Mouse (Mus musculus) liver, embryonic 16.5 days (tissue): Measurements from ENCODE around the gene Sh2d1a. TPM values are rescaled to one million over a fixed set of nuclear protein-coding genes. Genes with fewer than 3 reads are reported as not detected.

Experiments
- ATAC-seq: fragments of 200-750 bp; cut with Nextera tagmentation; 2 replicates; pipeline ENCODE4 v1.8.0; 2017; ENCODE audit warnings: low read depth, mild to moderate bottlenecking, moderate number of reproducible peaks, moderate library complexity
- H3K27ac ChIP-seq: fragments of 300-500 bp; sonication (generic); 2 replicates; pipeline ENCODE4 v1.5.1; 2014; ENCODE audit warnings: mild to moderate bottlenecking, low read length
- H3K27me3 ChIP-seq: fragments of 300-500 bp; sonication (generic); 2 replicates; pipeline ENCODE4 v1.6.1; 2014; ENCODE audit warnings: low read depth, low read length, mixed read lengths; ENCODE audit not compliant: control insufficient read depth, insufficient read depth
- H3K36me3 ChIP-seq: fragments of 300-500 bp; sonication (generic); 2 replicates; pipeline ENCODE4 v1.6.1; 2014; ENCODE audit warnings: mild to moderate bottlenecking; ENCODE audit not compliant: control insufficient read depth, insufficient read depth
- H3K4me1 ChIP-seq: fragments of 300-500 bp; sonication (generic); 2 replicates; pipeline ENCODE4 v1.6.1; 2014; ENCODE audit warnings: low read depth, low read length, mixed read lengths; ENCODE audit not compliant: control insufficient read depth
- H3K4me2 ChIP-seq: fragments of 300-500 bp; sonication (generic); 2 replicates; pipeline ENCODE4 v1.6.1; 2014; ENCODE audit warnings: low read depth, low read length, mixed read lengths
- H3K4me3 ChIP-seq: fragments of 300-500 bp; sonication (generic); 2 replicates; pipeline ENCODE4 v1.5.1; 2014; ENCODE audit warnings: low read depth, mild to moderate bottlenecking, low read length
- H3K9ac ChIP-seq: fragments of 300-500 bp; sonication (generic); 2 replicates; pipeline ENCODE4 v1.6.1; 2014; ENCODE audit warnings: low read depth, low read length
- H3K9me3 ChIP-seq: fragments of 300-500 bp; sonication (generic); replicated peaks from 2 replicates; pipeline ENCODE4 v1.6.1; 2016; ENCODE audit warnings: low read length; ENCODE audit not compliant: control insufficient read depth
- WGBS: fragments of 180-500 bp; shearing (Covaris S2); extraction: QIAGEN DNeasy Blood & Tissue Kit; methylation state at CpG from one replicate; pipeline ENCODE4 v1.1.7; 2014; ENCODE audit not compliant: insufficient replicate concordance; 5-methylcytosine and 5-hydroxymethylcytosine counted together
- polyA plus RNA-seq: library from polyadenylated mRNA; unstranded; fragments of >200 nt; fragmentation: Nextera tagmentation; extraction: Ambion mirVana; gene quantifications from 2 replicates; pipeline ENCODE4 v1.2.1, GENCODE M21; 2015

Sh2d1a gene
- polyA plus RNA-seq, 1 experiment from 2014 or later: not detected

GRCm38 (mm10) chrX:42530703-42531102, 28.4 kb downstream of the Sh2d1a start:
- Histone ChIP-seq H3K9ac (no peak overlapping the region), H3K9me3 (no peaks in the 10 kb centered on the region), H3K36me3 (no peaks in the 10 kb centered on the region), H3K27ac (no peak overlapping the region), H3K4me3 (no peak overlapping the region), H3K4me1 (no peaks in the 10 kb centered on the region), H3K4me2 (no peak overlapping the region), H3K27me3 (no peaks in the 10 kb centered on the region)
- no peak for ATAC-seq
- WGBS: 62% methylated on average over 4 of the region's 4 CpGs

GRCm38 (mm10) chrX:42540030-42540755, 37.9 kb downstream of the Sh2d1a start:
- H3K4me2 ChIP-seq: peak overlapping the region; percentile 41
- no peak overlapping the region for H3K27ac ChIP-seq
- H3K27me3 ChIP-seq: no peaks in the 10 kb centered on the region
- H3K4me3 ChIP-seq: peak overlapping the region; percentile 24; the same call in 1 of the 2 replicates
- no peaks in the 10 kb centered on the region for H3K9me3 ChIP-seq
- 27% methylated on average over 3 of the region's 3 CpGs for WGBS
- H3K9ac ChIP-seq: no peak overlapping the region
- no peaks in the 10 kb centered on the region for H3K36me3 ChIP-seq
- no peaks in the 10 kb centered on the region for H3K4me1 ChIP-seq
- no peak for ATAC-seq

GRCm38 (mm10) chrX:42540756-42541053, 38.5 kb downstream of the Sh2d1a start:
- H3K27me3 ChIP-seq: no peaks in the 10 kb centered on the region
- no peaks in the 10 kb centered on the region for H3K4me1 ChIP-seq
- H3K4me2 ChIP-seq: peak overlapping the region; percentile 41; the same call in 1 of the 2 replicates
- no peak for ATAC-seq
- no peaks in the 10 kb centered on the region for H3K9me3 ChIP-seq
- H3K9ac ChIP-seq: no peak overlapping the region
- no peaks in the 10 kb centered on the region for H3K36me3 ChIP-seq
- no peak overlapping the region; the same call in 1 of the 2 replicates for H3K4me3 ChIP-seq
- H3K27ac ChIP-seq: no peak overlapping the region
- 28% methylated on average over 5 of the region's 5 CpGs for WGBS

GRCm38 (mm10) chrX:42545076-42545475, 42.8 kb downstream of the Sh2d1a start:
- no peak for ATAC-seq
- 67% methylated on average over 1 of the region's 1 CpGs for WGBS
- no peak overlapping the region for H3K4me3 ChIP-seq

GRCm38 (mm10) chrX:42548513-42548912, 46.3 kb downstream of the Sh2d1a start:
- Histone ChIP-seq H3K4me1 (no peaks in the 10 kb centered on the region), H3K36me3 (no peaks in the 10 kb centered on the region), H3K4me3 (no peak overlapping the region), H3K9me3 (no peaks in the 10 kb centered on the region), H3K9ac (no peak overlapping the region), H3K27ac (no peak overlapping the region), H3K27me3 (no peaks in the 10 kb centered on the region), H3K4me2 (no peak overlapping the region)
- 54% methylated on average over 4 of the region's 4 CpGs for WGBS
- no peak for ATAC-seq

More at GRCm38 (mm10) chrX:42545076-42545475, 42.8 kb downstream of the Sh2d1a start:
- Histone ChIP-seq H3K9me3 (no peaks in the 10 kb centered on the region), H3K9ac (no peak overlapping the region), H3K4me2 (no peak overlapping the region), H3K4me1 (no peaks in the 10 kb centered on the region), H3K27ac (no peak overlapping the region), H3K27me3 (no peaks in the 10 kb centered on the region), H3K36me3 (no peaks in the 10 kb centered on the region)

- no peaks in the 10 kb centered on the region for H3K9me3 ChIP-seq
- 20% methylated on average over 7 of the region's 7 CpGs for WGBS
- no peak overlapping the region for H3K4me2 ChIP-seq
- no peak overlapping the region for H3K27ac ChIP-seq
- H3K36me3 ChIP-seq: no peaks in the 10 kb centered on the region
- ATAC-seq: no peak
- no peak overlapping the region for H3K9ac ChIP-seq
- no peaks in the 10 kb centered on the region for H3K27me3 ChIP-seq
- H3K4me3 ChIP-seq: no peak overlapping the region
- no peaks in the 10 kb centered on the region for H3K4me1 ChIP-seq
Measured at GRCm38 (mm10) chrX:42557284-42557683, 55.0 kb downstream of the Sh2d1a start.

GRCm38 (mm10) chrX:42558683-42559082, 56.4 kb downstream of the Sh2d1a start:
- WGBS: 43% methylated on average over 4 of the region's 4 CpGs
- no peaks in the 10 kb centered on the region for H3K4me1 ChIP-seq
- H3K27ac ChIP-seq: no peak overlapping the region
- no peaks in the 10 kb centered on the region for H3K36me3 ChIP-seq
- no peak for ATAC-seq
- no peaks in the 10 kb centered on the region for H3K27me3 ChIP-seq
- H3K4me3 ChIP-seq: no peak overlapping the region
- H3K9ac ChIP-seq: no peak overlapping the region
- no peaks in the 10 kb centered on the region for H3K9me3 ChIP-seq
- H3K4me2 ChIP-seq: no peak overlapping the region

Other genes starting within 250 kb of the Sh2d1a start
- gene Tex13c2, start 12.8 kb upstream of the Sh2d1a start, polyA plus RNA-seq: not detected in 2 replicates